Mouse (Mus musculus): ENCODE measurements around the gene Gm20696.

Gm20696 gene

DNA sequence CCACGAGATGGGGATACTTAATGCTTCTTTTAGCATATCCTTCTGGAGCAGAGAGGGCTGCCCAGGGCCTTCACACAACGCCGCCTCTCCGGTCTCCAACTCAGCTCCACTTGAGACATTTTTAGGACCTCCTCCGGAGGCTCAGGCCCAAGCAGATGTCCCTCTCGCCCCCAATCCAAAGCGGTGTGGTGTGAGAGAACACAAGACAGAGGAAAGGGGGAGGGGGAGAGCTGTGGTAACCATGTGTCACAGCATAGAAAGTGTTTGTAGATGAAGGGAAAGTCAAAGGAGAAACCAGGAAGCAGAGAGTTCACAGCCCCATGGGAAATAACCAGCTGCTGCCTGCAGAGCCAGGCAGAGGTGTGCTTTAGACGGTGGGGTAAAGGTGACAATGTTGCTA is 99.7 kb downstream of the Gm20696 start:
- DNase-seq (ENCODE audit: low spot score), result no peak

DNA sequence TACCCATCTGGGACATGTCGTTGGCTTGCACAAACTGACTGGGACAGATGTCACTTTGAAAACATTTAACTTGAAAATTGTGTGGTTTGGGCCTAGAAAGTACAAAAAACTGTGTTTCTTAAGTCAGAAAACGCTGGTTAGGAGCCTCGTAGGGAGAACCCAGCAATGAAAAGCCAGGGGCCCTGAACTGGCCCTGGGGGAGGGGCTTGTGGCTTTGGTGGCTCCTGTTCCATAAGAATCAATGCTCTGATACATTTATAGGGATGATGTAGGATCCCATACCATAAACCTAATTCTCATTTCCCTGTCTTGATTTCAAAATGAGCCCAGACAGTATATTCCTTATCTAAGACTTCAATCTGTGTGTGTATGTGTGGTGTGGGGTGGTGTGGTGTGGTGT is 101.8 kb downstream of the Gm20696 start:
- DNase-seq (ENCODE audit: low spot score), result no peak

DNA sequence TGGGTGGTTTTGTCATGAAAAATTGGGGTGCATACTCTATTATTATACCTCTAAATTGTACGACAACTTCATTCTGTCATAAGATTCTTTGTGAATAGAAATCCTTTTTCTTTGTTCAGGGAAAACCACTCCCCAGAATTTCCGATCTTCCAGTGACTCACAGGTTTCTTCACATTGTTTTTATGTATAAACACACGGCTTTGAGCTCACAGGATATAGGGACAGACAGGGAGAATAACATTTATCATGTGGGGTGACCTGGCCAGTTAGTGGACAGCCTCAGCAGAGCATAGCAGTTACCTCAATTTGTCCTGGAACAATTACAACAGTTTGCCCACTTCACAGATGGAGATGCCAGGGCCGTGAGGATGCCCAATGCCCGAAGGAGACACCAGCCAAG is 109.6 kb downstream of the Gm20696 start:
- DNase-seq (ENCODE audit: low spot score), result no peak

DNA sequence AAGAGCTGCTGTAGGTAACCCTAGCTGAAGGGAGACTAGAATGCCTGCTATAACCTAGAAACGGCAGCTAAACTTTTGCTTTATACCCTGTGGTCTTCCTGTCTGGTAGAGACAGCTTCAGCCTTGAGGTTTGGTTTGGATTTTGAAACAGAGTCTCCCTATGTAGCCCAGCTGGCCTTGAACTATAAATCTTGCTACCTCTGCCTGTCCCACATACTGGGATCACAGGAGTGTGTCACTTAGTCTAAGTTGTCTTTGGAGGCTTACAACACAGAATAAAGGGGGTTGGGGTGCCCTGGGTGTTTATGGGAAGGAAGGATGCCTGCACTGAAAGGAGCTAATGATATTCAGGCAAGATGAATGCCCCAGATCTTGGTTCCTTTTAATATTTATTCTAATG is 113.8 kb downstream of the Gm20696 start:
- DNase-seq (ENCODE audit: low spot score), result no peak

DNA sequence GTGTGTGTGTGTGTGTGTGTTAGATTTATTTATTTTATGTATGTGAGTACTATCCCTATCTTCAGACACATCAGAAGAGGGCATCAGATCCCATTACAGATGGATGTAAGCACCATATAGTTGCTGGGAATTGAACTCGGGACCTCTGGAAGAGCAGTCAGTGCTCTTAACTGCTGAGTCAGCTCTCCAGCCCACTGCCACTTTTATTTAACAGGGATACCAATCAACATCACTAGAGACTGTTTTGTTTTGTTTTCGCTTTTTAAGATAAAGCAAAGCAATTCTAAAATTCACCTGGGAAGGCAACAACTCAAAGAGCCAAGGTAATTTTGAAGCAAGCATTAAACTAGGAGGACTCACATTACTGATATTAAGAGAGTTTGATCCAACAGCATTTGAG is 120.2 kb downstream of the Gm20696 start:
- no peak for DNase-seq (ENCODE audit: low spot score)

DNA sequence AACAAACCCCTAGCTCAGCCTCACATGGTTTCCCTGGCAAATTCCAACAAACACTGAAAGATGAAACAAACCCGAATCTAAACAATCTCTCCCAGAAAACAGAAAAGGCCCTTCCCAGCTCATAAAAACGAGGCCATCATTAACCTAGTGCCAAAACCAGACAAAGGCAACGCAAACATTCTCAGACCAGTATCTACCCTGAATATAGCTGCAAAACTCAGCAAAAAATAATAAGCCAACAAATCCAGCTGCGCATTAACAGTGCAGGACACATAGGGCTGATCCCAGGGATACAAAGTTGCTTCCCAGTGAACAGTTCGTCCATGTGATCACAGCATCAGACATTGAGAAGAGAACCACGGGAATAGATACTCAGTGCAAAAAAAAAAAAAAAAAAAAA is 121.2 kb downstream of the Gm20696 start:
- DNase-seq (ENCODE audit: low spot score), result no peak

DNA sequence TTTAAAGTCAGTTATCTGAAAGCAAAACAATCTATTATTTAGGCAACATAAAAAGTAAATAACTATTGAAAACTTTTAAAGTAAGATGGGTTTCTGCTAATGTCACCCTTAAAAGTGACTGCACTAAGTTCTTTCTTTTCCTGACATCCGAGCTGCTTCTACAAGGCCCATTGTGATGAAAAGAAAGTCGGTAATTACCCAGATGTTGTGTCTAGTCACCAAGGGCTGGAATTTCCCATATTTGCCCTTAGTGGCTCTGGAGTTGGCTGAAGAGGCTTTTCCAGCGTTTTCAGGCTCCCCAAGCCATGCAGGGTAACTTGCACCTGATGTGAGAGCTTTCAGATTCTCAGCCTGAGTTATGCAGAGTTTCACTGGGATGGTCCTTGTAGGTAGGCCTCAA is 125.5 kb downstream of the Gm20696 start:
- no peak for DNase-seq (ENCODE audit: low spot score)

DNA sequence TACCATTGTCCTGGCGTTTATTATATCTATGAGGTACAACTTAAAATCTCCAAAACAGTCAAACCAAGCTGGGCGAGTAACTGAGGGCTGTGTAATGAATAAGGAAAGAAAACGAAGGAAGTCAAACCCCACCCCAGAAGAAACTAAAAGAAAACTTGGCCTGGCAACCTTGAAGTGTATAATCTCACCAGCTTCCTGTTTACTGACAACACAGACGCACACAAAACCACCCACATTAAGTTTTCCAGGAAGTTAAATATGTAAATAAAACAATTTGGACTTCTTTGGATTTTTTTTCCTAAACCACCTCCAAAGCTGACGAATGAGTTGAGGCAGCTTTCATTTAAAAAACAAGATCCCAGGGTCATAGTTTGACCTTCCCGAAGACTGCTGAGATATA is 125.9 kb downstream of the Gm20696 start:
- DNase-seq (ENCODE audit: low spot score), result no peak

DNA sequence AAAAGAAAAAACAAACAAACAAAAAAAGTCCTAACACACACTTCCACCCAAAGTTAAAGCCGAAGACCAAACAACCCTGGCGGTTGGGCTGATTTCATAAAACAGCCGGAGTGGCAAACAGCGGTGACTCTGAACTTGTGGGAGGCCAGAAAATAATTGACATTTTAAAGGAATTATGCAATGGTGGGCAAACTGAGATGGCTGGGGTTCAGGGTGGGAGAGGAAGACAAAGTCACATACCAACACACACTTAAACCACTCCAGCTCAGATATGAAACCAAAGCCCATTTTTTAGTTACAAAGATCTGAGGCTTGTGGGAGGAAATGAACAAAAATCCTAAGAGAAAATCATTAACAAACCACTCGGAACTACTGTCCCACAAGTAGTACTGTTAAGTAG is 126.5 kb downstream of the Gm20696 start:
- no peak for DNase-seq (ENCODE audit: low spot score)

DNA sequence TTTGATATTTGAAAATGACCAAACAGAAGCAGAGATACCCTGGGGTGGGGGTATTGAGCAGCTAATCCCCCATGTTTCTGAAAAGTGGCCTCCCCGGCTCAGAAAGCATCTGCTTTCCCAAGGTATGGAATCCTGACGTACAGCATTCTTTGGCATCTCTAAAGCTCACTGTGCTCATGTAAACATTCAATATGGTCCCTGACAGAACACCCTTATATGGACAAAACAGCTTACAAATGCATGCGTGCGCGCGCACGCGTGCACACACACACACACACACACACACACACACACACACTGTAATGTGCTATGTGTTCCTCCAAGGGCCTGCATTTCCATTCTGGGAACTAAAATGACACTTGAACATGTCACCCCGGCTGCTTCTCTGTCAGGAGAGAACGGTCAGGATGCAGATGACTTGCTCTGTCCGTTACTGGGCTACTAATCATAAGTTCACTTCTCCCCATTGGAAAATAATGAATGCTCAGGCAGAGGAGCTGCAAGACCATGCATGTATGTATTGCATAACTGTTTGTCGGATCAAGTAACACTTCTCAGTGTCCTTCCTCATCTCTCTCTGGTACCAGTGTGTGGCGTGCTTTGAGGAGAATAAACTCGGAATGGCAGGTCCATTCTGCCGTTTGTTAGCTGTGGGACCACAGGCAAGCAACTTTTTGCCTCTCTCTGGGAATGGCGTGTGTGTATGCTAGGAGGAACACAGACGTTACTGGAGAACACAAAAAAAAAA is 128.2 kb downstream of the Gm20696 start:
- DNase-seq (ENCODE audit: low spot score), result no peak

DNA sequence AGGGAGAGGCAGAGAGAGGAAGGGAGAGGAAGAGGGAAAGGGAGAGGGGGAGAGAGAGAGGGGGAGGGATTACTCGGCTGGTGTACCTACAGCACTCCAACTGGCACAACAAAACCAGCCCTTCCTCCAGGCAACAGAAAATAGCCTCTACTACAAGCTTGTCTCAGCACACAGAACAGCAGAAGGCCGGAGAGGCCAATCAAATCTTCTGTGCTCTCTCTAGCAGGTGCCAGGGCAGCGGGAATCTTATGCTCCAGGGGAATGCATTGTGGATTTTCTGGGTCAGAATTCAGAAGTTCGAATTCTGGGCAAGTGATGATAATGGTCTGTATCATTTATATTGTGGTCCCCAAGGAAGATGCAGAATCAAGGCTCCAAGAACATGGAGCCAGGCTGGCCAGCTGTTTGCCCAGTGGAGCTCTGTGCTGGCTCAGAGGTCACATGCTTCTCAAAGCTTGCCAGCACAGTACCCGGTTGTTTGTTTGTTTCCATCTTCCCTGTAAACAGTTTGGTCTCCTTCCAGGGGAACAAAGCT is 132.3 kb downstream of the Gm20696 start:
- DNase-seq (ENCODE audit: low spot score), result no peak

DNA sequence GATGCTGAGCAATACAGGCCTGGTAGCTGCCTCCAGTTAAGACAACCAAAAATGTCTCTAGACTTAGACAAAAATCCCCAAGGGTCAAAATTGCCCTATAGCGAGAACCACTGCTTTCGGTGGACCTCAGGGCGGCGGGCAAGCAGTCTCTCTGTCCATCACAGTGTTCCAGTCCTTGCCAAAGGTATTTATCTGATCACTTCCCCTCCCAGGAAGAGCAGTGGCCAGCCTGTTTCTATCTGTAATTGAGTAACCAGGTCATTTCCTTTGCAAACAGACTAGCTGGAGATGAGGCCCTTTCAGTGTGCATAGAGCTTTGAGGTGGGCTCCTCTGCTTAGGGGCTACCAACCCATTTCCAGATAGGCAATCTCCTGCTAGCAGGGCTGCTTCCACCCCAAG is 134.1 kb downstream of the Gm20696 start:
- DNase-seq (ENCODE audit: low spot score), result no peak

DNA sequence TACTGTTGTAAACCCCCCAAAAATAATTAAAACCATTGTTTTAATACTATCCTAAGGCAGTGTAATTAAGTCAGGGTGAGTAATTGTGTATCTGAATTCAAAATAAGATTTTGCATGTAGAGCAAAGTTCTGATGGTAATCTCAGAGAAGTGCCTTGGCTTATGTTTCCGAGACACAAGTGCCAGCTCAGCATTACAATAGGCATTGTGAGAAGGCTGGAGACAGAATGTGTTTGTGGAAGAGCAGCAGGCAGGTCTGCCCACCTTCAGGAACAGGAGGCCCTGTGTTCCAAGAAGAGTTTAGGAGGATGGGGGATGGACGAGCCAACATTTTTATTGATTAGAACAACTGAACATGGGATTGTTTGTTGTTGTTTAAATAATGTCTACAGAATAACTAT is 137.6 kb downstream of the Gm20696 start:
- no peak for DNase-seq (ENCODE audit: low spot score)

DNA sequence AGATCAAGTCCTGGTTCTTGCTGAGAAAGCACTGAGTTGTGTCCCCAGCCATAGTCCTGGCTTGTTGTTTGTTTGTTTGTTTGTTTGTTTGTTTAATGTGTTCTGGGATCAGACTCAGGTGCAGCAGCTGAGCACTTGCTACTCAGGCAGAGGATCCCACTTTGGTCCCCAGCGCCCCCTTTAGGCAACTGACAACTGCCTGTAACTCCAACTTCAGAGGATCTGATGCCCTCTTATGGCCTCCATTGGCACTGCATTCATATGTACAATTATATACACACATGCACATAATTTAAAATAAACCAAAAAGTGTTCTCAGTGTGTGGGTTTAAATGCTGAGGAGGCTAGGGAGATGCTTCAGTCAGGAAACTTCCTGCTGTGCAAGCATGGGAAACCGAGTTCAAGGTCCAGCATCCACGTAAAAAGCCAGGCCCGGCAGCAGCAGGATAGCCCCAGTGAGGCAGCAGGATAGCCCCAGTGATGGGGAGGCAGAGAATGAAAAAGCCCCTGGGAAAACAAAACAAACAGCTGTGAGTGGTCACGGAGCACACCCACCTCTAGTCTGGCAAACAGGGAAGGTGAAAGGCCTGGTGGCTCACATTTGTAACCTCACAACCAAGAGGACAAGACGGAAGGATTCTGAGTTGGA is 139.0 kb downstream of the Gm20696 start:
- DNase-seq (ENCODE audit: low spot score), result no peak

DNA sequence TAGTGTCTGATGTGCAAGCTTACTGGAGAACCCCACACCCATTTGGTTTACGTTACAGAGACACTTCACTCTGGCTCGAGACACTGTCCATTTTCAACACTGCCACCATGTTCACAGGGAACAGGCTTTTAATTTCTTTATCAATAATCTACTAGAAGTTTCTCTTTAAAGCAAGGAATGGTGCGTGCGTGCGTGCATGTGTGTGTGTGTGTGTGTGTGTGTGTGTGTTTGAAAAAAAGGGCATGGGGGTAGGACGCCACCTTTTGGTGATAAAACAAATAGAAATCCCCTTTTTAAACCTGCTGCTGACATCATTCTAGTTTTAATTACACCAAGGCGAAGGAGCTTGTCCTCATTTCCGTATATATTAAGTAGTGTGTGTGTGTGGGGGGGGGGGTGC is 141.2 kb downstream of the Gm20696 start:
- DNase-seq (ENCODE audit: low spot score), result peak; percentile 47

DNA sequence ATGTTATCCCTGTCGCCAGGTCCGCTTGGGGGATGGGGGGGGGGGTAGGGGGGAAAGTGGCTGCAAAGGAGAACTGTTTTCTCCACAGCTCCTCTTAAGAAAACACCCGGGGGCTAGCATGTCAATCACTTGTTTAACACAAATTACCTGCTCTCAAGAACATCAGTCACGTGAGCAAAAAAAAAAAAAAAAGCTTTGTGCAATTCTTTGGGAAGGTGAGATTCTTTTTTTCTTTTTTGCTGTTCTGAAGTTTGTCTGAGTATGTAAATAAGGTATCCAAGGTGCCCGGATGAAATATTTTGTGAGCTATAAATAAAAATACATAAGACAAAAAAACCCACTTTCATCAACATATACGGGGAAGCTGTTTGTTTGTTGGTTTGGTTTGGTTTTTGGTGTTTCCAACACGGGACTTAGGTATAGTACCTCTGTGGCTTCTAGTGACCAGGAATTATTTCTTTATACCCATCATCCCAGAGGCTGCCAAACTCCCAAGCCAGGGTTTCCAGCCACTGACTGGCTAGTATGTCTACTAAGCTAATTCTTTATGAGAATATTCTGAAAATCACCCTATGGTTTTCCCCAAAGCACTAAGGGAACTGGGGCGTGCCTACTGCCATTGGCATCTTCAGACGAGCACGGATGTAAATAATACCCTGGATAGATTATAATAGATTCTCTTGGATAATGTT is 142.8 kb downstream of the Gm20696 start:
- DNase-seq (ENCODE audit: low spot score), result no peak

DNA sequence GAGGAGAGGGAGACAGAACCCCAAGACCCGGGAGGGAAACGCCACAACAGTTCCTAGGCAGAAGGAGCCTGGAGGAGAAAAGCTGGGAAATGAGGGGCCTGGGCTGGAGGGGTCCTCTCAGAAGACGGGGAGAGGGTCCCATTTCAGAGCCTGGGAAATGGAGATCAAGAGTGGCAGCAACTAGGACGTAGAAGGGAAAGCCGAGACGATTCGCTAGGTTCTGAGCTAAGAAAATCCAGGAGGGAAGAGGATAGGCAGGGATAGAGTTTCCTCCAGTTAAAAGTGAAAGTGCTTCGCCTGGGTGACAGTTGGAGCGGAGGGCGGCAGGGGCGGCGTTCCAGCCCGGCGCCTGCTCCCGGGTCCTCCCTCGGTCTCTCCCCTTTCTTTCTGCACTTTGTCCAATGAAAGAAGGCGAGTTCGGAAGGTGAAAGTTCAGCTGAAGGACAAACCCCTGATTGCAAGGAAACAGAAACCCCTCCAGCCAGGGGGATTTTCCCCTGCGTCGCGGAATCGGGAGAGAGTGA is 143.4 kb downstream of the Gm20696 start:
- DNase-seq (ENCODE audit: low spot score), result peak; percentile 69

DNA sequence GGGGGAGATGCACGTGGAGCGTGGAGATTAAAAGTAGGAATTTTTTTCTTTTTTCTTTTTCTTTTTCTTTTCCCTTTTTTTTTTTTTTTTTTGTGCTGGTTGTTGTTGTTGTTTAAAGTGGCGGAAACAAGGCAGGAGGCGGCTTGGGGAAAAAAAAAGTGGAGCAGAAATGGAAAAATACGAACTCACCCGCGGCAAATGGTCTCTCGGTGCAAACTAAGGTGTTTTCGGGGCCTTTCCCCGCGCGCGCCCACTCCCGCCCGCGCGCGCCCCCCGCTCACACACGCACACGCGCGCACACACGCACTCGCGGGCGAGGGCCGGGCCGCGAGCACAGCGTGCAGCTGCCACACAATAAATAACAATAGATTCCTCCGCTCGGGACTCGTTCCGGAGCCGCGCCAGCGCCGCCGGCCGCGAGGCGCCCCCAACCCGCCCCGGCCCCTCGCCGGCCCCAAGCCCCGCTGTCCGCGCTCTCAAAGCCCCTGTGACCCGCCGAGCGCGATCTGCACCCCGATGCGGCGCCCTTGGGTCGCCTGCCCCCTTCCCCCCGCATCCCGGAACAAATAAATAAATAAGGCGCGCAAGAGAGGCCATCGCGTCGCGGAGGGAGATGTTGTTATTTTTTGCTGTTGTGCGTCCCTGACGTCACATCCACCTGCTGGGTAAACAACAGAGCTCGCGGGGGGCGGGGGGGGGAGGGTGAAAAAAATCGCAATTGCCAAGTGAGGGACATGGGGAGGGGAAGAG is 144.1 kb downstream of the Gm20696 start, which contains the start of gene Foxp1:
TSS of gene Foxp1 (minus strand) at position 363 of the 750 bp plus-strand sequence.
- DNase-seq (ENCODE audit: low spot score), result peak; percentile 82

DNA sequence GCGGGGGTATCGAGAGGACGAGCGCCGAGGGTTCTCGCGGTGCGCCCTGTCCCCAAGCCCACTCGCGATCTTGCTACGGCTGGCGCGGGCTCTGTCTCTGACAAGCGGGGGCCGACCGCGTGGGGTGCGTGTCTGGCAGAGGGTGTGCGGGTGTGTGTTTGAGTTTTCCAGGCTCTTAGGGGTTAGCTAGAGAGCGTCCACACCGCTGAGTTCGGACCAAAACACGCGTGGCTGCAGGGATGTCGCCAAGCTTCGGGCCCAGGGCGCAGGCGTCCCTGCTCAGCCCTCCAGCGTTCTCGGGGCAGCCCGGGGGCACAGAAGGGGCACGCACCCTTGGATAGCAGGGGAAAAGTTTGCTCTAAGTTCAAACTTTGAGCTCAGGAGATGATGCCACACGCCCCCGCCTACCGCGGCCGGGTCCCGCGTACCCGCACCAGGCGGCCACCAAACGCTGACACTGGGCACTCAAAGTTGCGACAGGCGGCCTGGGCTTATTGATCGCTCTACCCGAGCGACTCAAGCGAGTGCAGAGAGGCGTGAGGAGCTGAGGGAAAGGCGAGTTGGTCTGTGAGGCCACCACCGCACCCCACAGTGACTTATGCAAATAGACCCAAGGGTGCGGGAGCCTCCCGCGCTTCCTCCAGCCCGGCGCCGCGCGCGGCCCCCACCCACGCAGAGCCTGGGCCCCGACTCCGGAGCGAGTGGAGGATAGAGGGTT is 144.8 kb downstream of the Gm20696 start:
- peak; percentile 65 for DNase-seq (ENCODE audit: low spot score)

DNA sequence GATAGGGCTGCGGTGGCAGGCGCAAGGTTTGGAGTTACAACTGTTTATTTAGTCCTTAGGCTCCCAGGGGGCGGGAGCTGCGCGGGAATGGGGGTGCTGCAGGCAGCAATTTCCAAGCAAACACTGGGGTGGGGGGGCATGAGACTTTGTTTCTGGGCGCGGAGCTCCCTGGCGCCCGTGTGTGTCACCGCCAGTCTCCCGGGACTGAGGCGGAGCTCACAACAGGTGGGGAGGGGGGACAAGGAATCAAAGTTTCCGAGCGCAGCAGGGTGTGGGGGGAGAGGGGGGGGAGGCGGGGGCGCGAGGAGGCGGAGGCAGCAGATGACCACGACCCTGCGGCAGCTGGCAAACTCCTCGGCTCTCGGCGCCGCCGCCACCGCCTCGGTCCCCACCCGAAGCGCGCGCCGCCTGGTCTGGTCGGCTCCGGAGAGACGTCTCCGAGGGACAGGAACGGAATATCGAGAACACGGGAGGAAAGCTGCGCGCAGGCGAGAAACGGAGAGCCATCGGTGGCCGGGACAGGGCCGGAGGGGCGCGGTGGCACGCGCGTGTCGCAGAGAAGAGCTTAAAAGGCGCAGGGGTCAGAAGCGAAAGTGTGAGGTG is 145.5 kb downstream of the Gm20696 start:
- no peak for DNase-seq (ENCODE audit: low spot score)

DNA sequence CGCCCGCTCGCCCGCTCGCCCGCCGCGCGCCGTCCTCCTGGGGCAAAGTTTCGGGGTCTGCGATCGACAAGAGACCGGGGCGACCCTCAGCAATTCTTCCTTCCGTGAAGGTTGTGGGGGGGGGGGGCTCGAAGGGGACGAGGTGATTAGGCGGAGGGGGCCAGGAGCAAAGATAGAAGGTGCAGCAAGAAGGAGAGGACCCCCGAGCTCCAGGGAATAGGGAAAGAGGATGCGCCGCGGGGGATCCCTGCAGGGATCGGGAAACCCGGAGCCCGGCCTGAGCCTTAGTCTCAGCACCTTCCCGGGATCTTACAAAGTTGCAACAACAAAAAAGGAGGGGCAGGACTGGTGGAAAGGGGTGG is 145.9 kb downstream of the Gm20696 start:
- peak; percentile 64 for DNase-seq (ENCODE audit: low spot score)

Measured in testis, postnatal 10 days (tissue).